Mouse (Mus musculus) liver, embryonic 15.5 days (tissue): Measurements from ENCODE around the gene Enah. TPM values are rescaled to one million over a fixed set of nuclear protein-coding genes. Genes with fewer than 3 reads are reported as not detected.

Experiments used
- ATAC-seq: fragments of 200-750 bp; cut with Nextera tagmentation; 2 replicates; pipeline ENCODE4 v1.8.0; 2017; ENCODE audit warnings: moderate number of reproducible peaks, mild to moderate bottlenecking, moderate library complexity; ENCODE audit not compliant: insufficient read depth
- H3K27ac ChIP-seq: fragments of 300-500 bp; sonication (generic); replicated peaks from 2 replicates; pipeline ENCODE4 v1.5.1; 2015; ENCODE audit warnings: mild to moderate bottlenecking, inconsistent platforms
- H3K27me3 ChIP-seq: fragments of 300-500 bp; sonication (generic); 2 replicates; pipeline ENCODE4 v1.6.1; 2015; ENCODE audit warnings: mild to moderate bottlenecking, inconsistent platforms
- H3K36me3 ChIP-seq: fragments of 300-500 bp; sonication (generic); replicated peaks from 2 replicates; pipeline ENCODE4 v1.6.1; 2015; ENCODE audit warnings: moderate library complexity, mild to moderate bottlenecking, inconsistent platforms
- H3K4me1 ChIP-seq: fragments of 300-500 bp; sonication (generic); replicated peaks from 2 replicates; pipeline ENCODE4 v1.6.1; 2015; ENCODE audit warnings: inconsistent platforms
- H3K4me2 ChIP-seq: fragments of 300-500 bp; sonication (generic); 2 replicates; pipeline ENCODE4 v1.6.1; 2015; ENCODE audit warnings: moderate library complexity, mild to moderate bottlenecking, inconsistent platforms
- H3K4me3 ChIP-seq: fragments of 300-500 bp; sonication (generic); replicated peaks from 2 replicates; pipeline ENCODE4 v1.5.1; 2015; ENCODE audit warnings: mild to moderate bottlenecking, inconsistent platforms
- H3K9ac ChIP-seq: fragments of 300-500 bp; sonication (generic); 2 replicates; pipeline ENCODE4 v1.6.1; 2015; ENCODE audit warnings: moderate library complexity, mild to moderate bottlenecking, inconsistent platforms
- H3K9me3 ChIP-seq: fragments of 300-500 bp; sonication (generic); replicated peaks from 2 replicates; pipeline ENCODE4 v1.6.1; 2016; ENCODE audit warnings: inconsistent platforms
- WGBS: fragments of 180-500 bp; shearing (Covaris S2); methylation state at CpG from one replicate; pipeline ENCODE4 v1.1.7; 2015; ENCODE audit warnings: mixed read lengths; ENCODE audit not compliant: insufficient replicate concordance; 5-methylcytosine and 5-hydroxymethylcytosine counted together
- polyA plus RNA-seq: library from polyadenylated mRNA; unstranded; fragments of >200 nt; fragmentation: Nextera tagmentation; extraction: Ambion mirVana; gene quantifications from 2 replicates; pipeline ENCODE4 v1.2.1, GENCODE M21; 2015

Gene Enah
- polyA plus RNA-seq, 1 experiment from 2014 or later, result 0.71 TPM

GRCm38 (mm10) chr1:182052385-182052784 lies 32.6 kb upstream of the Enah start:
- Histone ChIP-seq H3K36me3 (no peaks in the 10 kb centered on the region), H3K27me3 (no peaks in the 10 kb centered on the region), H3K4me2 (no peak overlapping the region), H3K9me3 (no peaks in the 10 kb centered on the region), H3K4me3 (no peak overlapping the region), H3K9ac (no peak overlapping the region), H3K4me1 (no peaks in the 10 kb centered on the region), H3K27ac (no peak overlapping the region)
- no peak for ATAC-seq
- 72% methylated on average over 7 of the region's 7 CpGs for WGBS

- Histone ChIP-seq H3K4me3 (no peak overlapping the region), H3K27ac (no peak overlapping the region), H3K4me2 (no peak overlapping the region), H3K27me3 (no peaks in the 10 kb centered on the region), H3K9me3 (no peaks in the 10 kb centered on the region), H3K4me1 (no peaks in the 10 kb centered on the region), H3K9ac (no peak overlapping the region), H3K36me3 (no peaks in the 10 kb centered on the region)
- WGBS, result 78% methylated on average over 7 of the region's 7 CpGs
- no peak for ATAC-seq
Observed at GRCm38 (mm10) chr1:182049813-182050212, 30.0 kb upstream of the Enah start.

GRCm38 (mm10) chr1:182048101-182048500 lies 28.3 kb upstream of the Enah start:
- H3K4me1 ChIP-seq, result no peaks in the 10 kb centered on the region
- no peak overlapping the region for H3K4me2 ChIP-seq
- H3K27me3 ChIP-seq, result no peaks in the 10 kb centered on the region
- no peak for ATAC-seq
- WGBS, result 51% methylated on average over 4 of the region's 4 CpGs
- H3K9ac ChIP-seq, result no peak overlapping the region
- H3K27ac ChIP-seq, result no peak overlapping the region
- no peaks in the 10 kb centered on the region for H3K36me3 ChIP-seq
- no peak overlapping the region for H3K4me3 ChIP-seq
- H3K9me3 ChIP-seq, result no peaks in the 10 kb centered on the region

- Histone ChIP-seq H3K4me1 (no peaks in the 10 kb centered on the region), H3K4me2 (no peak overlapping the region), H3K36me3 (no peaks in the 10 kb centered on the region), H3K27me3 (no peaks in the 10 kb centered on the region), H3K27ac (no peak overlapping the region), H3K9ac (no peak overlapping the region), H3K9me3 (no peaks in the 10 kb centered on the region), H3K4me3 (no peak overlapping the region)
- ATAC-seq, result no peak
- WGBS, result 50% methylated on average over 3 of the region's 3 CpGs
Observed at GRCm38 (mm10) chr1:182047016-182047690, 27.4 kb upstream of the Enah start.

- Histone ChIP-seq H3K4me3 (no peak overlapping the region), H3K4me1 (no peaks in the 10 kb centered on the region), H3K36me3 (no peaks in the 10 kb centered on the region), H3K4me2 (no peak overlapping the region), H3K9me3 (no peaks in the 10 kb centered on the region), H3K27me3 (no peaks in the 10 kb centered on the region), H3K27ac (no peak overlapping the region), H3K9ac (no peak overlapping the region)
- WGBS, result 57% methylated on average over 4 of the region's 4 CpGs
- ATAC-seq, result no peak
Observed at GRCm38 (mm10) chr1:182045208-182045607, 25.4 kb upstream of the Enah start.

GRCm38 (mm10) chr1:182040538-182040937 lies 20.7 kb upstream of the Enah start:
- WGBS, result 59% methylated on average over 3 of the region's 3 CpGs
- H3K4me1 ChIP-seq, result no peaks in the 10 kb centered on the region
- ATAC-seq, result no peak
- H3K9me3 ChIP-seq, result no peaks in the 10 kb centered on the region
- H3K4me3 ChIP-seq, result no peak overlapping the region
- H3K27me3 ChIP-seq, result no peaks in the 10 kb centered on the region
- H3K36me3 ChIP-seq, result no peaks in the 10 kb centered on the region
- no peak overlapping the region for H3K4me2 ChIP-seq
- no peak overlapping the region for H3K9ac ChIP-seq
- no peak overlapping the region for H3K27ac ChIP-seq

GRCm38 (mm10) chr1:182031757-182032156 lies 12.0 kb upstream of the Enah start:
- Histone ChIP-seq H3K9ac (no peak overlapping the region), H3K4me3 (no peak overlapping the region), H3K4me2 (no peak overlapping the region), H3K36me3 (no peaks in the 10 kb centered on the region), H3K27me3 (no peaks in the 10 kb centered on the region), H3K27ac (no peak overlapping the region), H3K9me3 (no peaks in the 10 kb centered on the region), H3K4me1 (no peaks in the 10 kb centered on the region)
- ATAC-seq, result no peak

- 68% methylated on average over 6 of the region's 6 CpGs for WGBS
- Histone ChIP-seq H3K36me3 (no peaks in the 10 kb centered on the region), H3K9me3 (no peaks in the 10 kb centered on the region), H3K4me2 (no peak overlapping the region), H3K9ac (no peak overlapping the region), H3K27ac (no peak overlapping the region), H3K4me1 (no peaks in the 10 kb centered on the region), H3K4me3 (no peak overlapping the region), H3K27me3 (no peaks in the 10 kb centered on the region)
- ATAC-seq, result no peak
Observed at GRCm38 (mm10) chr1:182031066-182031465, 11.3 kb upstream of the Enah start.

GRCm38 (mm10) chr1:182029989-182030649 lies 10.3 kb upstream of the Enah start:
- no peak overlapping the region for H3K27ac ChIP-seq
- no peak for ATAC-seq
- no peak overlapping the region for H3K4me3 ChIP-seq
- 51% methylated on average over 5 of the region's 5 CpGs for WGBS
- no peaks in the 10 kb centered on the region for H3K4me1 ChIP-seq
- no peak overlapping the region for H3K4me2 ChIP-seq
- H3K9me3 ChIP-seq, result no peaks in the 10 kb centered on the region
- no peak overlapping the region for H3K9ac ChIP-seq
- H3K36me3 ChIP-seq, result no peaks in the 10 kb centered on the region
- H3K27me3 ChIP-seq, result no peaks in the 10 kb centered on the region

- WGBS, result 65% methylated on average over 25 of the region's 25 CpGs
- H3K36me3 ChIP-seq, result no peaks in the 10 kb centered on the region
- H3K27ac ChIP-seq, result no peak overlapping the region
Observed at GRCm38 (mm10) chr1:182028231-182029210, 8.7 kb upstream of the Enah start.

GRCm38 (mm10) chr1:182027426-182027979 lies 7.7 kb upstream of the Enah start:
- Histone ChIP-seq H3K4me2 (no peak overlapping the region), H3K9ac (no peak overlapping the region), H3K4me1 (no peaks in the 10 kb centered on the region), H3K36me3 (no peaks in the 10 kb centered on the region), H3K27ac (no peak overlapping the region), H3K4me3 (no peak overlapping the region), H3K9me3 (no peaks in the 10 kb centered on the region), H3K27me3 (peaks cover 13% of the 10 kb centered on the region)
- 62% methylated on average over 9 of the region's 9 CpGs for WGBS
- no peak for ATAC-seq

More at GRCm38 (mm10) chr1:182028231-182029210, 8.7 kb upstream of the Enah start:
- no peak for ATAC-seq
- Histone ChIP-seq H3K9ac (no peak overlapping the region), H3K4me3 (no peak overlapping the region), H3K4me1 (no peaks in the 10 kb centered on the region), H3K4me2 (no peak overlapping the region), H3K9me3 (no peaks in the 10 kb centered on the region), H3K27me3 (peaks cover 3% of the 10 kb centered on the region)
